8 mouse cellular contexts compared by ENCODE assay signal in genomic region chr10:17562410-17563350, GRCm38 (mm10).
DNase-seq lines count a peak whose midpoint lies in the region; ATAC-seq and TF ChIP-seq lines count a peak whose summit lies in the region.

No protein-coding gene starts in this region.

- no peak overlapping the region for H3K27ac ChIP-seq in hindbrain, embryonic 12.5 days
- H3K27ac ChIP-seq in hindbrain, embryonic 10.5 days, result no peak overlapping the region
- peak overlapping the region; percentile 53 for H3K27ac ChIP-seq in testis, adult 2 months (ENCODE audit: control insufficient read depth, insufficient read depth, low read depth, low read length)
- no peak overlapping the region for H3K27ac ChIP-seq in liver, adult 2 months (replicated peaks; ENCODE audit: insufficient read depth, low read depth, low read length)

- ATAC-seq in hindbrain, embryonic 12.5 days (ENCODE audit: low FRiP score), result peak; percentile 48; the same call in 1 of the 2 replicates

- no peaks in the 10 kb centered on the region for H3K4me1 ChIP-seq in hindbrain, embryonic 12.5 days
- peaks cover 28% of the 10 kb centered on the region for H3K4me1 ChIP-seq in hindbrain, embryonic 10.5 days (replicated peaks)
- H3K4me1 ChIP-seq in testis, adult 2 months (ENCODE audit: control insufficient read depth, insufficient read depth, low read length), result no peaks in the 10 kb centered on the region
- peaks cover 2% of the 10 kb centered on the region for H3K4me1 ChIP-seq in liver, adult 2 months (ENCODE audit: control insufficient read depth, insufficient read depth, low read length)

- no peak for DNase-seq in hindbrain, embryonic 10.5 days (ENCODE audit: low spot score)
- no peak for DNase-seq in testis, postnatal 10 days (ENCODE audit: low spot score)
- DNase-seq in liver, adult 2 months (ENCODE audit: extremely low read depth, low read depth, low spot score), result peak; percentile 75
- DNase-seq in testis, postnatal 14 days (ENCODE audit: low spot score), result peak; percentile 37
- no peak for DNase-seq in frontal cortex, postnatal 14 days (ENCODE audit: low spot score in 2 of 2)
- no peak for DNase-seq in urinary bladder, postnatal 25 days (ENCODE audit: low spot score)

- no peak overlapping the region for H3K4me2 ChIP-seq in hindbrain, embryonic 12.5 days (replicated peaks)

- no peaks in the 10 kb centered on the region for H3K36me3 ChIP-seq in hindbrain, embryonic 12.5 days
- H3K36me3 ChIP-seq in hindbrain, embryonic 10.5 days, result no peaks in the 10 kb centered on the region
- no peaks in the 10 kb centered on the region for H3K36me3 ChIP-seq in testis, adult 2 months (ENCODE audit: control insufficient read depth, insufficient read depth, low read length)
- no peaks in the 10 kb centered on the region for H3K36me3 ChIP-seq in liver, adult 2 months (ENCODE audit: control insufficient read depth, insufficient read depth, low read length)

- no peaks in the 10 kb centered on the region for H3K79me2 ChIP-seq in liver, adult 2 months (ENCODE audit: control insufficient read depth, insufficient read depth, low read length)

- H3K4me3 ChIP-seq in hindbrain, embryonic 12.5 days, result no peak overlapping the region
- H3K4me3 ChIP-seq in hindbrain, embryonic 10.5 days, result no peak overlapping the region
- H3K4me3 ChIP-seq in testis, adult 2 months (ENCODE audit: control insufficient read depth, low read depth, low read length), result no peak overlapping the region
- no peak overlapping the region for H3K4me3 ChIP-seq in liver, adult 2 months (ENCODE audit: insufficient read depth, low read depth, low read length)

- H3K9me3 ChIP-seq in hindbrain, embryonic 12.5 days (replicated peaks), result no peaks in the 10 kb centered on the region
- no peaks in the 10 kb centered on the region for H3K9me3 ChIP-seq in hindbrain, embryonic 10.5 days

- no peaks in the 10 kb centered on the region for H3K27me3 ChIP-seq in hindbrain, embryonic 12.5 days
- no peaks in the 10 kb centered on the region for H3K27me3 ChIP-seq in hindbrain, embryonic 10.5 days (ENCODE audit: insufficient read depth, poor library complexity, severe bottlenecking)
- H3K27me3 ChIP-seq in testis, adult 2 months (ENCODE audit: control insufficient read depth, insufficient read depth, low read length), result no peaks in the 10 kb centered on the region
- H3K27me3 ChIP-seq in liver, adult 2 months (ENCODE audit: control insufficient read depth, insufficient read depth, low read length), result no peaks in the 10 kb centered on the region

- no peak for TF ChIP-seq POLR2A in testis, adult 2 months (IDR thresholded peaks at IDR 0.05; ENCODE audit: control insufficient read depth, low read depth, low read length)
- TF ChIP-seq POLR2A in liver, adult 2 months (IDR thresholded peaks at IDR 0.05; ENCODE audit: extremely low read depth, insufficient read depth, low read length), result no peak

- no peak overlapping the region for H3K9ac ChIP-seq in hindbrain, embryonic 12.5 days
- H3K9ac ChIP-seq in liver, adult 2 months (ENCODE audit: low read depth, low read length), result no peak overlapping the region

- TF ChIP-seq CTCF in testis, adult 2 months (IDR thresholded peaks at IDR 0.05; ENCODE audit: control insufficient read depth, insufficient read depth, insufficient replicate concordance, low read depth, low read length), result no peak
- no peak for TF ChIP-seq CTCF in liver, adult 2 months (IDR thresholded peaks at IDR 0.05; ENCODE audit: low read depth, low read length)

- 81% methylated on average over 7 of the region's 7 CpGs for WGBS in hindbrain, embryonic 12.5 days
- WGBS in hindbrain, embryonic 10.5 days, result 87% methylated on average over 7 of the region's 7 CpGs
- WGBS in liver, adult 2 months, result 22% methylated on average over 7 of the region's 7 CpGs

Comparison
In these comparisons a context has a peak if more than half of its experiments do, and no peak if none do; other contexts are left out.
1. DNase-seq: peak in liver, adult 2 months (single experiment) and testis, postnatal 14 days (single experiment); none in hindbrain, embryonic 10.5 days (single experiment), testis, postnatal 10 days (single experiment), frontal cortex, postnatal 14 days (0 of 2) and urinary bladder, postnatal 25 days (single experiment).